Mouse (Mus musculus) urinary bladder, postnatal 25 days (tissue): Measurements from ENCODE around the gene Lrp8.

Source experiments
- DNase-seq: peaks from one replicate; pipeline ENCODE4 v3.0.0; 2022; ENCODE audit warnings: low spot score

Lrp8 gene

DNA sequence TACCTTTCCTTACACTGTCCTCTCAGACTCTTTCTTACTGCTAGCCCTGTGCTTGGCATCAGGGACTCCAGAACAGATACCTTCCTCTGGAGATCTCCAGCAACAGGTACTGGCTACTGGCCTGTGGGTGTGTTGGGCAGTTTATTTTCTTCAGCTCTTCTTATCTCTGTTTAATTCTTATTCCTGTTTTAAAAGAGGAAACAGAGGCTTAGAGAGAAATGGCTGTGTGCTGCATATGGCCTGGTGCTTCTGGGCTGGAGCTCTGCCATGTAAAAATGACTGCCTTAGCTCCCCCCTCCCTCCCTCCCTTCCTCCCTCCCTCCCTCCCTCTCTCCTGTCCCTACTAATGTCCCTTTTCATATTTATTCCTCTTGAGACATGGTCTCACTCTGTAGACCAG is 6.6 kb downstream of the Lrp8 start:
- DNase-seq = no peak

DNA sequence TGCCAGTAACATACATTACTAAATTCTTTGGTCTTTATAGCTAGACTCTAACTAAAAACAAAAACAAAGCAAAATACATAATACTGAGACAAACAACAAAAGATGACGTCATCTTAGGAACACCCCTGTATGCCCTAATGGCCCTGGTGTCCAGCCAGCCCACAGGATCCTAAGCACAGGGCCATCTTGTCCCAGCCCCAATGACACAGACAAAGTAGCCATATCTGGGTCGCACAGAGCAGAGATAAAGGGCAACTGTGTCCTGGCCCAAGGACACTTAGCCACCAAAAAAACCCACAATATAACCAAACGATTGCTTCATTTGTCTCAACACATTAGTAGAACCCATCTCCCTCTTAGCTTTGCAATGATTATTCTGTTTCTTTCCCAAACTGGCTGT is 8.9 kb downstream of the Lrp8 start:
- DNase-seq = no peak

DNA sequence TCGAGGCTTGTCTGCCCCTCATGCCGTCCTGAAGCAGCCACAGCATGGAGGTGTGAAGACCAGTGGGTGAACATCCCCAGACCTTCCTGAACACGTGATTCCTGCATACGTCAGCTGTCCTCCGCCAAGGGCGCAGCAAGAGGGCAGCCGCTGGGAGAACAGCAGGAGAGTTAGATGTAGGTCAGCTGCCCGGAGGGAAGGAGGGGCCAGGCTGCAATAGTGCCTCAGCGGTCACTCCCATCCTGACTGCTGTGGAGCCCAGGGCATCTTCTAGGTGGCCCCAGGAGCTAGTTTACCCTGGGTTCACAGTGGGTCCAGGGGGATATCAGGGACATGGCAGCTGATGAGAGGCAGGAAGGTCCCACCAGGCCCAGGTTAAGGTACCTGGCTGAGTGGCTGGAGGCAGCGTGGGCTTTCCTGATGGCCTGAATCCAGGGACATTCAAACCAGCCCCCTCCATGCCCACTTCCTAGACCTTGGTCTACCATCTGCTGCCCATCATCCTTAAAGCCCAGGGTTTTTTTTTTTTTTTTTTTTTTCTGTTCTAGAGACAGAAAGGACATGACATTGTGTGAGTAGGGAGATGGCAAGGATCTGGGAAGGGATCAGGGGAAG is 9.8 kb downstream of the Lrp8 start:
- no peak for DNase-seq

- DNase-seq = no peak
These were observed 10.3 kb downstream of the Lrp8 start for GRCm38 (mm10) chr4:107812336-107812735.

DNA sequence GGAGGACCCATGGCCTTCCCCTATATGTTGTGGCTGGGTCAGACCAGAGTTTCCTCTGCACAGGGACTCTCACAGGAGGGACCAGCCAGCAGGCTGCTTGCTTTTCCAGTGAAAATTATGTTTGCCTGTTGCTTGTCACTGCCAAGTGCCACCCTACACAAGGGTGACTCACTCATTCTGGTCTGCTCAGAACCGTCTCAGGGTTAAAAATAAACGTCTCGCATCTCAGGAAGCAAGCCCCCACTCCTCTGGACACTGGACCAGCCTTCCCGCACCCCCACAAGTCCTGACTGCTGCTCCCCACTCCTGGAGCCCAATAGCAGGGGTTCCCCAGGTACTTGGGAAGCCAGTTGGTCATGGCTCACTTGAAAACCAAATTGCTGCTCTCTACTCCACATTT is 14.4 kb downstream of the Lrp8 start:
- no peak for DNase-seq

DNA sequence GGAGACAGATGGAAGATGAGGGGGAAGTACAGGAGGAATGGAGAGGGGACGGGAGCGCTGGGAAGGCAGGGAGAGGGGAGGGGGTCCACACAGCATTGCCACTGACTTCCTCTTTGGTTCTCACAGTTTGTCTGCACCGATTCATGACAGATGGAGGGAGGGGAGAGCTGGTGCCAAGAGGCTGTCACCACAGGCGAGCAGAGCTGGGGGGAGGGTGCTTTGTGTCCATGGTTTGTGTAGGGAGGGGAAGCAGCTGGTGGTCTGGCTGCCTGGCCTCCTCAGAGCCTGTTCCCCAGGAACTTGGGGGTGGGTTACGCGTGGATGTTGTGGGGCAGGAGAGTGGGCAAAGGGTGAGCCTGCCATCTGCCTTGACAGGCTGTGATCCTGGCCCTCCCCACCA is 15.4 kb downstream of the Lrp8 start:
- no peak for DNase-seq

DNA sequence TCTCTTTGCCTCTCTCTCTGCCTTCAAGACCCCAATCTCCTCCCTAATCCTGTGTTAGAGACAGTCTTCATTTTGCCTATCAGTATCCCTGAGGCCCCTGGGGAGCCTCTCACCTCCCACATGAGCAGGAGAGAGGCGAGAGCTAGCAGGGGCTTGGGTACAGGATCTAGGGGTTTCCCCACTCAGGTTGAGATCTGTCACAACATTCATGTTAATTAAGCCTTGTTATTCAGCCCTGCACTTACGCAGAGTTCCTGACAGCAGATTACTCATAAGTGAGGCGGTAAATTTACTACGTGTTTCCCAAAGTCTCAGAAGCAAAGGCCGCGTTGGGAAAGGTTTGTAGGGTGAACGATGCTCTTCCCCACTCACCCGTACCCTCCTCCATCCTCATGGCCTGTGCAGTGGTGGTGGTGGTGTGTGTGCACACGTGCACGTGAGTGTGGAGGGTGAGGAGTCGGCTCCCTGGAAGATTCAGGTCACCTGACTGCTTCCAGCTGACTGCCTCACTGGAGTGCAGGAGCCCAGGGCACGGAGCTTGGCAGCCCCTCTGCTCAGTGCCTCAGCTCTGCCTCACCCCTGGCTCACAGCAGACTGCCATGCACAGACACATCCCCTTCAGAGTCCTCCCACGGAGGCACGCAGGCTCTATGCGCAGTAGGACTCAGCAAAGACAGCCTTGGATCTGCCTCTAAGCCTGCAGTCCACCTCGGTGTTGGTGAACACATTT is 18.1 kb downstream of the Lrp8 start:
- no peak for DNase-seq

- no peak for DNase-seq
These were observed 19.0 kb downstream of the Lrp8 start for GRCm38 (mm10) chr4:107820856-107821619.

DNA sequence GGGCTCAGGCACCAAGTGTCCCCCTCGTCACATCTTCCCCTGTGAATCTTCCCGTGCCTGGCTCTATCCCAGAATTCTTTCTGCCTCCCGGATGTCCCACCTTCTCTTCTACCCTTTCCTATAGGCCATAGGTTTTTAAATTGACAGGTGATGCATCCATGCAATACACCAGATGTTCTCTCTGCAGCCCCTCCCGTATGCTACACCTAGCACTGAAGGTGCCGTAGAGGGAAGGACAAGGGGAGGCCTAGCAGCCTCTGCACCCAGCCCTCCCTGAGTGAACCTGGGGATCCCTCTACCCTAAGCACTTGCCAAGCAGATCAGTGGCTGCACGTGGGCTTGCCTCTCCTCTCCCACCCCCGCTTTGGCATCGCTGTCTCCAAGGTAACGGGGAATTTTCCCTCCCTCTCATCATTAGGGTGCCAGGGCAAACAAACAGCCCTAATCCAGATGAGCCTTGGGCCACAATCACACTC is 20.9 kb downstream of the Lrp8 start:
- no peak for DNase-seq

DNA sequence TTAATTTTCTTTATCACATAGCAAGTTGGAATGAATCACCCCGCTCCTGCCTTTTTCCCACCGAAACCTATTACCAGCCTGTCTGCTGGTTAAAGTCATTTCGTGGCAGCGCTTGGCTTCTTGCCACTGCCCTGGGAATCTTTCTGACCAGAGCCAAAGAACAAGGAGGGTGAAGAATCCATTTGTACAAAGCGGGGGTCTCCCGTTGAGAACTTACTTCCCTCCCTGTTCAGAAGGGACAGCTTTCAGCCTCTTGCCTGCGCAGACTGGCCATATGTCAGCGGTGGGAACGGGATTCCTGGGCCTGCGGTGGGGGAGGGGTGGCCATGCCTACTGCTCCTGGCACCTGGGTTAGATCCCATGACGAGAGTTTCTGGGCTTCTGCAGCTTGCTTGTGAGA is 21.4 kb downstream of the Lrp8 start:
- DNase-seq = no peak

GRCm38 (mm10) chr4:107828727-107829218 is 26.7 kb downstream of the Lrp8 start:
- no peak for DNase-seq

- DNase-seq = no peak
These were observed 27.6 kb downstream of the Lrp8 start for GRCm38 (mm10) chr4:107829675-107830074.

- no peak for DNase-seq
These were observed 28.1 kb downstream of the Lrp8 start for GRCm38 (mm10) chr4:107830189-107830588.

DNA sequence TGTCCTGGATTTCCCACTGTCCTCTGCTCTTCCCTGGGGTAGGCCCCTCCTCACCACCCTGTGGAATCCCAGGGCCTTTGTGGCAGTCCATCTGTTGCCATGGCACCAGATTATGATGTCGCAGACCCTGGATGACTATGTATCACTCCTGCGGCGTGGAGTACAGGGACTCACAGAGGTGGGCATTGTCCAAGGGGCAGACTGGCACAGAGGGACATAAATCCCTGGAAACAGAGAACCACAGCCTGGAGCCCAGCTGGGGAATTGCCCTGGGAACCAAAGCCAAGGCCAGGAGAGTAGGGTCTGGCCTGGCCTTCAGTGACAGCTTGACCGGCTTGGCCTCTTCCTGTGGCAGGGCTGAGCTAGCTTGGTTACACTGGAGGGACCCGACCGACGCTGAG is 28.8 kb downstream of the Lrp8 start:
- DNase-seq = no peak

DNA sequence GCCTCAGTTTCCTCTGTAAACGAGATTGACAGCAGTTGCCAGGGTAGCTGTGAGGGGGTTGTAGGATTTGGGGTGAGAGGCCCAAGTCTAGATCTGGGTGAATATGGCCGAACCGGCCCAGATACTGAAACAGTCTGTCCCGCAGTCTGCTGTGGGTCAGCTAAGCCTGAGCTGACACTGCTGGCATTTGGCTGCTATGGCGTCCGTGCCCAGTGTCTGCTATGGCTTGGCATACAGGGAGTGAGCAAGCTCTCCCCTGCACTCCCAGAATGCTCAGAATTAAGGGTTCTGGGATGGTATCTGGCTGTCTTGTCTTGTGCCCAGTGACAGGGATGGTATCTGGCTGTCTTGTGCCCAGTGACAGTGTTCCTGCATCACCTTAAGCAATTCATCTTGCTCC is 29.6 kb downstream of the Lrp8 start:
- no peak for DNase-seq

GRCm38 (mm10) chr4:107833525-107833924 is 31.5 kb downstream of the Lrp8 start:
- DNase-seq = no peak

GRCm38 (mm10) chr4:107834643-107835314 is 32.7 kb downstream of the Lrp8 start:
- DNase-seq = no peak

DNA sequence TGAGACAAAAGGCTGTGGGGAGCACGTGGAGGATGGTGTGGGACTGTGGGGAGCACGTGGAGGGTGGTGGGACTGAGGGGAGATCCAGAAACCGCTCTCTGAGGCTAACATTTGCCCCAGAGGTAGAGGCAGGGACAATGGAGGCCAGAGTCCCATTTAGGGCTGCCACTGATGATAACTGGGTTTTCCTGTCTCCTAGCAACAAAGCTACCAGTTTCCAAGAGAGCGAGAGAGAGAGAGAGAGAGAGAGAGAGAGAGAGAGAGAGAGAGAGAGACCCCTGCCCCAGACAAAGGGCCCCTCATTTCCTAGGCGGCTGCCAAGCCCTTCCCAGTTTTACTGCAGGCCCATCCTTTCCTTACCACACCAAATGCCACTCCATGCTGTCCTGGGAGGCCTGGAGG is 33.4 kb downstream of the Lrp8 start:
- no peak for DNase-seq

GRCm38 (mm10) chr4:107836758-107837157 is 34.7 kb downstream of the Lrp8 start:
- DNase-seq = no peak

DNA sequence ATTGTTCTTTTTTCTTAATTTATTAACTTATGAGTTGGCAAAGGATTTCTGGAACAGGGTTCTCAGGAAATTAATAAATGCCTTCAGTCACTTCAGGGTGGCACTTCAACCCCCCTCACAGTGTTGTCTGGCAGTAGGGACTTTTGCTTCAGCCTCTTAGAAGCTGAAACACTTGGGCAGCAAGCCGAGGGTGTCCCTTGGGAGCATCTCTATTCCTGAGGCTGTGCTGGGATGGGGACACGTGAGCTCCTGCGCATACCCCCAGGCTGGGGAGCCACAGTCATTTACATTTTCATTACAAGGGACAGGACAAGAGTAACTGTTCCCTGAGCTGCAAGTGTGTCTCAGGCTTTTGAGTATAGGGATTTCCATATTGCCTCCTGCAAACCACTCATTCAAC is 35.8 kb downstream of the Lrp8 start:
- no peak for DNase-seq

- DNase-seq = no peak
These were observed 41.6 kb downstream of the Lrp8 start for GRCm38 (mm10) chr4:107843687-107844086.

DNA sequence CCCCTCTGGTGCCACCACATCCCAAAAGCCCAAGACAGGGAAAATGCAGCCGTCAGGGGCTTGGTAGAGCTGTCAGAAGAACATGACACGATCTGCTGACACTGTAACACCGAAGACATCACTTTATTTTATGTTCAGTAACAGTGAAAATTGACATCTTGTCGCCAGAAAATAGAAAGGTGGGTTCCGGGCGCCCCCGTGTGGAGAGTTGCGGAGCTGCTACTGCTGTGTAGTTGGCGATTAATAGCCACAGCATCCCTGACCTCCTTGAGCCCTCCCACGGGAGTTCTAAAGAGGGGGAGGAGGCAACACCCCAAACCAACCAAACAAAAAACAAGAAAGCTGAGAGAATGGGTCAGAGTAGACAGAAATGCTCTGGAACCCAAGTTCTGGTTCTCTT is 42.9 kb downstream of the Lrp8 start:
- peak; percentile 76 for DNase-seq
